Mouse (Mus musculus) liver, adult 2 months (tissue): ENCODE results near the gene Senp8.

Source experiments
- CTCF ChIP-seq: fragments of 200-500 bp; IDR thresholded peaks from 2 replicates; pipeline ENCODE4 v1.5.1; 2011; ENCODE audit warnings: low read depth, low read length, control low read depth
- POLR2A ChIP-seq: fragments of 200-500 bp; IDR thresholded peaks from 2 replicates; pipeline ENCODE4 v1.6.1; 2011; ENCODE audit warnings: low read length, control low read depth; ENCODE audit not compliant: insufficient read depth; ENCODE audit errors: extremely low read depth

DNA sequence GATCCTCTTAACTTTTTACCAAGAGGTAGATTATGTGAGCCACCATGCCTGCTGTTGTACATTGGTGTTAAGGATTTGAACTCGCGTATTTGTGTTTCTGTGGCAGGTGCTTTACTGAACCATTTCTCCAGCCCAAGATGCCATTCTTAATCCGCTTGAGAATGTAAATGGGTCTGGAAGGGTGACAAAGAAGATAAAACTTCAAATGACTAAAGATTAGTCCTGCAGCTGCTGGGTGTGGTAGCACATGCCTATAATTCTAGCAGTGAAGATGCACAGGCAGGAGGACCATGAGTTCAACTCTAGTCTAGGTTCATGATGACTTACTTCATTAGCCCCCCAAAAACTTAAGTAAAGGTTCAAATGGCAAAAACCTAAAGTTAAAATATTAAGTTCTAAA lies 6.6 kb downstream of the Senp8 start:
- TF ChIP-seq POLR2A: no peak
- TF ChIP-seq CTCF: no peak
